8 mouse cellular contexts compared by ENCODE assay signal in the genomic region with DNA sequence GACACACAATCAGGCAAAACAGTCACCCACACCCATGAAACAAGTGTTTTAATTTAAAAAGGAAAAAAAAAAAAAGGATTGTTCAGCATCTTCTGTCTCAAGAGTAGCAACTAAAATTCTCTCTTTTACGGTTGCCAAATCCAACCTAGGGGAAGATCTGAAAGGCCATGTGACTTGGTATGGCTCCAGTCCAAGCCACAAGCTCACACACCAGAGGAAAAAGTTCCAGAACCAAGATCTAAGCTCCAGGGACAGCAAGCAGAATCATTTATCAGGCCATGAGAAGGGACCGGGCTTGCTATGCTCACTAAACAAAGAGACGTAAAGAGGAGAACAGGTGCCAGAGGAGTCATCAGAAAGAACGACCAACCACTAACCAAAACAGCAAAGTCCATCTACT. TPM values are rescaled to one million over a fixed set of nuclear protein-coding genes. Genes with fewer than 3 reads are reported as not detected.
DNase-seq lines count a peak whose midpoint lies in the region; ATAC-seq lines count a peak whose summit lies in the region.

No protein-coding gene starts in this region.

- H3K27ac ChIP-seq in midbrain, embryonic 14.5 days (replicated peaks; ENCODE audit: low read depth, low read length) = no peak overlapping the region

- no peak for ATAC-seq in midbrain, embryonic 14.5 days (ENCODE audit: low FRiP score, low TSS enrichment)

- no peak overlapping the region for H3K4me3 ChIP-seq in midbrain, embryonic 14.5 days (replicated peaks; ENCODE audit: low read depth, low read length)

- no peaks in the 10 kb centered on the region for H3K9me3 ChIP-seq in midbrain, embryonic 14.5 days (ENCODE audit: control insufficient read depth, low read length)

- H3K36me3 ChIP-seq in midbrain, embryonic 14.5 days (ENCODE audit: control insufficient read depth, insufficient read depth, low read length) = no peaks in the 10 kb centered on the region

- H3K4me1 ChIP-seq in midbrain, embryonic 14.5 days (ENCODE audit: control insufficient read depth, insufficient read depth, low read length) = peaks cover 14% of the 10 kb centered on the region

- no peak overlapping the region for H3K9ac ChIP-seq in midbrain, embryonic 14.5 days (replicated peaks; ENCODE audit: low read length)

- DNase-seq in A20 (ENCODE audit: low read depth, low spot score) = peak; percentile 41
- peak; percentile 29 for DNase-seq in Muller cell, postnatal 12 days (ENCODE audit: inconsistent ontology term)
- DNase-seq in heart, adult 8-10 months (ENCODE audit: low spot score) = peak; percentile 35
- peak; percentile 35 for DNase-seq in kidney, postnatal 14 days
- DNase-seq in midbrain, embryonic 14.5 days = no peak
- no peak for DNase-seq in right cerebral cortex, postnatal 25 days
- DNase-seq in embryo, embryonic 11 days = no peak
- no peak for DNase-seq in gastrocnemius, postnatal 25 days

- 48% methylated on average over 4 of the region's 4 CpGs for WGBS in midbrain, embryonic 14.5 days

- H3K4me2 ChIP-seq in midbrain, embryonic 14.5 days (ENCODE audit: low read length) = peak overlapping the region; percentile 94

- H3K27me3 ChIP-seq in midbrain, embryonic 14.5 days (ENCODE audit: control insufficient read depth, insufficient read depth, low read length) = no peaks in the 10 kb centered on the region

RNA-seq across cellular contexts. Expression of a gene that starts 1.5 kb away (rescaled TPM):
- 10 to 100 TPM; 24.0 to 30.9 (median 28.1) TPM for total RNA-seq in heart, adult 8-10 months (2022)
- 31.4 and 35.4 TPM in 2 replicates for polyA plus RNA-seq in midbrain, embryonic 14.5 days (2014; fragmentation: Nextera tagmentation; extraction: Ambion mirVana)
- 10 to 100 TPM; 50.2 to 59.6 TPM for total RNA-seq in gastrocnemius, postnatal 25 days (2021)

RNA-seq across cellular contexts. Expression of a gene that starts 1.8 kb away (rescaled TPM):
- total RNA-seq in heart, adult 8-10 months (2022) = 1 to 10 TPM in 2 of 4 experiments, under 1 TPM in 2; 0.87 to 1.1 (median 1.0) TPM
- polyA plus RNA-seq in midbrain, embryonic 14.5 days (2014; fragmentation: Nextera tagmentation; extraction: Ambion mirVana) = 0.65 and 0.83 TPM in 2 replicates
- total RNA-seq in gastrocnemius, postnatal 25 days (2021) = under 1 TPM; 0.51 to 0.88 TPM

RNA-seq across cellular contexts. Expression of a gene that starts 24.4 kb away (rescaled TPM):
- 10 to 100 TPM in 2 of 4 experiments, 1 to 10 TPM in 2; 8.8 to 12.0 (median 10.6) TPM for total RNA-seq in heart, adult 8-10 months (2022)
- polyA plus RNA-seq in midbrain, embryonic 14.5 days (2014; fragmentation: Nextera tagmentation; extraction: Ambion mirVana) = 112 and 134 TPM in 2 replicates
- 1 to 10 TPM; 7.3 to 8.2 TPM for total RNA-seq in gastrocnemius, postnatal 25 days (2021)

RNA-seq across cellular contexts. Expression of a gene that starts 30.0 kb away (rescaled TPM):
- 1 to 10 TPM; 1.6 to 3.1 (median 2.1) TPM for total RNA-seq in heart, adult 8-10 months (2022)
- 25.5 and 45.9 TPM in 2 replicates for polyA plus RNA-seq in midbrain, embryonic 14.5 days (2014; fragmentation: Nextera tagmentation; extraction: Ambion mirVana)
- 1 to 10 TPM; 1.7 to 2.5 TPM for total RNA-seq in gastrocnemius, postnatal 25 days (2021)

RNA-seq across cellular contexts. Expression of a gene that starts 30.2 kb away (rescaled TPM):
- total RNA-seq in heart, adult 8-10 months (2022) = 10 to 100 TPM; 20.4 to 22.2 (median 21.9) TPM
- polyA plus RNA-seq in midbrain, embryonic 14.5 days (2014; fragmentation: Nextera tagmentation; extraction: Ambion mirVana) = 29.4 and 31.1 TPM in 2 replicates
- total RNA-seq in gastrocnemius, postnatal 25 days (2021) = 1 to 10 TPM; 8.0 to 8.2 TPM

Comparison
In these comparisons a context has a peak if more than half of its experiments do, and no peak if none do; other contexts are left out.
1. DNase-seq: peak in A20 (single experiment), Muller cell, postnatal 12 days (single experiment), heart, adult 8-10 months (single experiment) and kidney, postnatal 14 days (single experiment); none in midbrain, embryonic 14.5 days (single experiment), right cerebral cortex, postnatal 25 days (single experiment), embryo, embryonic 11 days (single experiment) and gastrocnemius, postnatal 25 days (single experiment).